Mouse (Mus musculus) bone marrow, adult 2 months (tissue): ENCODE results near the gene Map9.

Experiments
- CTCF ChIP-seq: fragments of 200-500 bp; IDR thresholded peaks from 2 replicates; pipeline ENCODE4 v1.5.1; 2011; ENCODE audit warnings: low read length, control low read depth; ENCODE audit not compliant: control insufficient read depth, insufficient read depth
- POLR2A ChIP-seq: fragments of 200-500 bp; IDR thresholded peaks from 2 replicates; pipeline ENCODE4 v1.6.1; 2011; ENCODE audit warnings: low read depth, mild to moderate bottlenecking, control low read depth, low read length, borderline replicate concordance; ENCODE audit not compliant: control insufficient read depth

- TF ChIP-seq CTCF (no peak), POLR2A (no peak)
These were observed 42.1 kb upstream of the Map9 start for GRCm38 (mm10) chr3:82315728-82316127.
